Mouse (Mus musculus): ENCODE data around the gene Idnk.

DNA sequence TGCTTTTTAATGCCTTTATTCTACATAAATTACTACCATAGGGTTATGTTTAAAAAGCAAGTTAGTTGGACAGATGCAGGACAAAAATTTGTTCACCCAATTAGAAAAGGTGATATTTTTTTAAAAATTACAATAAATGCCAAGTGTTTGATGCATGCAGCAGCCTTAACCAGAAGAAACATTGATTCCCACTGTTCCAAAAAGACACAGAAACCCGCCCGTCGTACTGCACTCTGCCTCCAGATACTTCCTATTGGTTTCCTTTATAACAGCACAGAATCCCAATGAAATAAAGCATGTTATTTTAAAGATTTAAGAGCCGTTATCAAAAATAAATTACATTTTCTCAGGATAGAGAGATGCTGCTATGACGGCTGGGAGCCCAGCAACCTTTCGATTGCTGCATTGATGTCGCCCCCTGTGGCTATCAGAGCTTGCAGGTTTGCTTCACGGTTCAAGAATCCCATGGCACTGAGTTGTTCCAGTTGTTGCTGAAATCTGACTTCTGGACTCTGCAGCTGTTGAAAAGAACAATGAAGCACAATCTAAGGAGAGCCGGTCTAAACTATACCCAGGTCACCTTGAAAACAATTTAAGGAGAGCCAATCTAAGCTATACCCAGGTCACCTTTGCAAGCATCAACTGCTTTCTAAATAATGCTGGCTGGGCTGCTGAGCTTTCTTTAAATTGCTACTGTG, 20.2 kb downstream of the Idnk start:
- TF ChIP-seq CTCF (IDR thresholded peaks at IDR 0.05; ENCODE audit: low read depth, low read length) (no peak), GATA1 (IDR thresholded peaks at IDR 0.05; ENCODE audit: borderline replicate concordance, low read length) (no peak), TAL1 (conservative IDR thresholded peaks at IDR 0.05; ENCODE audit: low read depth, low read length) (no peak), GATA2 (IDR thresholded peaks at IDR 0.05; ENCODE audit: borderline replicate concordance, low read depth, low read length) (no peak)

Data from G1E (cell line).